Mouse (Mus musculus) lung, embryonic 14.5 days (tissue): ENCODE results near the gene Polr2m. TPM values are rescaled to one million over a fixed set of nuclear protein-coding genes. Genes with fewer than 3 reads are reported as not detected.

Experiments used
- ATAC-seq: fragments of 200-750 bp; cut with Nextera tagmentation; 2 replicates; pipeline ENCODE4 v1.8.0; 2017; ENCODE audit warnings: mild to moderate bottlenecking, moderate TSS enrichment, moderate library complexity; ENCODE audit not compliant: insufficient read depth
- DNase-seq: peaks from one replicate; pipeline ENCODE4 v3.0.0-alpha.2; 2015
- H3K27ac ChIP-seq: fragments of 300-500 bp; sonication (generic); 2 replicates; pipeline ENCODE4 v1.5.1; 2014; ENCODE audit warnings: low read depth, mild to moderate bottlenecking, moderate library complexity
- H3K27me3 ChIP-seq: fragments of 300-500 bp; sonication (generic); 2 replicates; pipeline ENCODE4 v1.6.1; 2014; ENCODE audit warnings: low read length, control low read depth; ENCODE audit not compliant: insufficient read depth
- H3K36me3 ChIP-seq: fragments of 300-500 bp; sonication (generic); 2 replicates; pipeline ENCODE4 v1.6.1; 2014; ENCODE audit warnings: control low read depth; ENCODE audit not compliant: insufficient read depth
- H3K4me1 ChIP-seq: fragments of 300-500 bp; sonication (generic); 2 replicates; pipeline ENCODE4 v1.6.1; 2014; ENCODE audit warnings: antibody characterized with exemption, control low read depth; ENCODE audit not compliant: insufficient read depth
- H3K4me2 ChIP-seq: fragments of 300-500 bp; sonication (generic); 2 replicates; pipeline ENCODE4 v1.6.1; 2014; ENCODE audit warnings: mild to moderate bottlenecking
- H3K4me3 ChIP-seq: fragments of 300-500 bp; sonication (generic); 2 replicates; pipeline ENCODE4 v1.5.1; 2014; ENCODE audit warnings: low read depth, low read length
- H3K9ac ChIP-seq: fragments of 300-500 bp; sonication (generic); 2 replicates; pipeline ENCODE4 v1.6.1; 2014
- H3K9me3 ChIP-seq: fragments of 300-500 bp; sonication (generic); 2 replicates; pipeline ENCODE4 v1.6.1; 2016; ENCODE audit warnings: low read depth, low read length, control low read depth
- CTCF ChIP-seq: IDR thresholded peaks from 2 replicates; pipeline ENCODE4 v1.5.1; 2016; ENCODE audit warnings: antibody characterized with exemption, low read depth
- WGBS: fragments of 180-500 bp; shearing (Covaris S2); extraction: QIAGEN DNeasy Blood & Tissue Kit; methylation state at CpG from one replicate; pipeline ENCODE4 v1.1.7; 2014; 5-methylcytosine and 5-hydroxymethylcytosine counted together
- polyA plus RNA-seq: library from polyadenylated mRNA; unstranded; fragments of >200 nt; fragmentation: Nextera tagmentation; extraction: Ambion mirVana; gene quantifications from 2 replicates; pipeline ENCODE4 v1.2.1, GENCODE M21; 2014

Polr2m gene
- polyA plus RNA-seq, 1 experiment from 2014 or later, result 373 TPM

DNA sequence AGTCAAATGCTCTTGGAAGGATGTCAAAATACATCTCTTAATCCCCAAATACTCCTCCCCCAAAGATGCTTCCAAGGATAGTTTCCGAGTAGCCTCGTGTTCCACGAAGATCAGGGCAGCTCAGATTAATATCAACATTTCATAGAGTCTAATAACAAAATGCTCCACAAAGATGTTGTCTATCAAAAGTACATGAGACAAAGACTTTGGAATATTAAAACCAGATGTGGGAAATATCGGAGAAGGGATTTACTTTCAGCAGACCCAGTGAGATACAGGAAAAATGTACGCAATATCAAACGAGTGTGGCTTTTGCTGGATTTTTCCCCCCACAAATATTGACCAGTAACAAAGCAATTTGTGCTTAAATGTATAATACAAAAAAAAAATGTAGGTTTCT is 35.1 kb downstream of the Polr2m start:
- Histone ChIP-seq H3K4me2 (no peak overlapping the region), H3K4me1 (no peaks in the 10 kb centered on the region), H3K27me3 (no peaks in the 10 kb centered on the region), H3K36me3 (no peaks in the 10 kb centered on the region), H3K27ac (no peak overlapping the region), H3K9ac (no peak overlapping the region), H3K9me3 (no peaks in the 10 kb centered on the region), H3K4me3 (no peak overlapping the region)
- WGBS, result 45% methylated on average over 6 of the region's 6 CpGs
- no peak for ATAC-seq
- TF ChIP-seq CTCF, result no peak
- DNase-seq, result no peak

DNA sequence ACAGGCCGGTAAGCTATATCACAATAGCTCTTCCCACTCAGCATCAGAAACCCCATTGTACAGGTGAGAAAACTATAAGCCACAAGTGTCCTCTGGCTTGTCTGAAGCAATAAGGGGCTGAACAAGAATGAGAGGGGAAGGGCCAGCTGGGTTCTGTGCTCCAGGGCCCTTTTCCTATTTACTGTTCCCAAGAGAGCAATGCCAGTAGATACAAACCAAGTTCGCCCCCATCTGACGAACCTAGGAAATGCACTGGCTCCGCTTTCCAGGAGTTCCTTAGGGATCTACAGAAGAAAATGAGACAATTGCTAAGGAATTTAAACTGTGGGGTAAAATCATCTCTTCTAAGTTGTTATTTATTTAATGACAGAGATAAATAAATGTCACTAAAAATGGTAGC is 38.2 kb downstream of the Polr2m start:
- peak; percentile 80 for TF ChIP-seq CTCF
- H3K27me3 ChIP-seq, result no peaks in the 10 kb centered on the region
- ATAC-seq, result 0 out of 2 replicates have a peak, but pooled peaks have one; percentile 28
- H3K9me3 ChIP-seq, result no peaks in the 10 kb centered on the region
- H3K4me3 ChIP-seq, result no peak overlapping the region
- no peak overlapping the region for H3K4me2 ChIP-seq
- H3K9ac ChIP-seq, result no peak overlapping the region
- no peaks in the 10 kb centered on the region for H3K36me3 ChIP-seq
- H3K27ac ChIP-seq, result no peak overlapping the region
- H3K4me1 ChIP-seq, result no peaks in the 10 kb centered on the region
- 35% methylated on average over 4 of the region's 4 CpGs for WGBS
- peak; percentile 93 for DNase-seq

- no peaks in the 10 kb centered on the region for H3K4me1 ChIP-seq
- TF ChIP-seq CTCF, result no peak
- DNase-seq (no peak), ATAC-seq (no peak)
- 83% methylated on average over 2 of the region's 2 CpGs for WGBS
- no peak overlapping the region for H3K27ac ChIP-seq
- H3K27me3 ChIP-seq, result no peaks in the 10 kb centered on the region
- no peak overlapping the region for H3K4me2 ChIP-seq
- H3K9ac ChIP-seq, result no peak overlapping the region
- no peaks in the 10 kb centered on the region for H3K36me3 ChIP-seq
- H3K9me3 ChIP-seq, result no peaks in the 10 kb centered on the region
- H3K4me3 ChIP-seq, result no peak overlapping the region
These were observed 40.4 kb downstream of the Polr2m start for GRCm38 (mm10) chr9:71445308-71445707.

GRCm38 (mm10) chr9:71438146-71438545 is 47.6 kb downstream of the Polr2m start:
- Histone ChIP-seq H3K27ac (no peak overlapping the region), H3K36me3 (no peaks in the 10 kb centered on the region), H3K4me1 (no peaks in the 10 kb centered on the region), H3K9ac (no peak overlapping the region), H3K9me3 (no peaks in the 10 kb centered on the region), H3K4me2 (no peak overlapping the region), H3K4me3 (no peak overlapping the region), H3K27me3 (no peaks in the 10 kb centered on the region)
- TF ChIP-seq CTCF, result no peak
- ATAC-seq (no peak), DNase-seq (no peak)
- whole genome bisulfite sequencing, result 69% methylated on average over 2 of the region's 2 CpGs

Other genes with a start within 250 kb of the Polr2m start
- 39.0 and 44.4 TPM in 2 replicates for gene Myzap, start 106.4 kb upstream of the Polr2m start, polyA plus RNA-seq